Mouse (Mus musculus) CH12.LX (cell line): ENCODE measurements around the gene Gm32742.

Experiments used
- CHD2 ChIP-seq: IDR thresholded peaks from 2 replicates; pipeline ENCODE4 v1.6.1; 2011; ENCODE audit warnings: low read length, improper control_type of control experiment
- CTCF ChIP-seq, 2 experiments: IDR thresholded peaks in 1 of 2; conservative IDR thresholded peaks in 1 of 2; 2 replicates each; pipeline ENCODE4 v1.5.1; 2011 to 2012; ENCODE audit warnings: low read depth in 2 of 2, low read length in 2 of 2, improper control_type of control experiment in 1 of 2, inconsistent platforms in 1 of 2, mild to moderate bottlenecking in 1 of 2, moderate library complexity in 1 of 2
- EP300 ChIP-seq: IDR thresholded peaks from 2 replicates; pipeline ENCODE4 v1.6.1; 2011; ENCODE audit warnings: low read length, improper control_type of control experiment
- KAT2A ChIP-seq: IDR thresholded peaks from 2 replicates; pipeline ENCODE4 v1.6.1; 2012; ENCODE audit warnings: low read length, improper control_type of control experiment, inconsistent platforms; ENCODE audit not compliant: insufficient replicate concordance
- MAX ChIP-seq: IDR thresholded peaks from 2 replicates; pipeline ENCODE4 v1.6.1; 2011; ENCODE audit warnings: low read length, improper control_type of control experiment
- NRF1 ChIP-seq: IDR thresholded peaks from 2 replicates; pipeline ENCODE4 v1.6.1; 2014; ENCODE audit warnings: low read depth, mild to moderate bottlenecking, inconsistent platforms, low read length, improper control_type of control experiment, moderate library complexity
- POLR2A ChIP-seq: IDR thresholded peaks from 2 replicates; pipeline ENCODE4 v1.6.1; 2011; ENCODE audit warnings: low read depth, mild to moderate bottlenecking, improper control_type of control experiment, low read length
- SIN3A ChIP-seq: IDR thresholded peaks from 2 replicates; pipeline ENCODE4 v1.6.1; 2012; ENCODE audit warnings: low read length, improper control_type of control experiment, inconsistent platforms
- USF2 ChIP-seq: conservative IDR thresholded peaks from 2 replicates; pipeline ENCODE4 v1.6.1; 2011; ENCODE audit warnings: low read depth, low read length, improper control_type of control experiment
- ZC3H11A ChIP-seq: IDR thresholded peaks from 2 replicates; pipeline ENCODE4 v1.6.1; 2012; ENCODE audit warnings: low read depth, mild to moderate bottlenecking, inconsistent platforms, low read length, improper control_type of control experiment
- ZMIZ1 ChIP-seq: IDR thresholded peaks from 2 replicates; pipeline ENCODE4 v1.6.1; 2012; ENCODE audit warnings: low read depth, mild to moderate bottlenecking, inconsistent platforms, low read length, improper control_type of control experiment
- ZNF384 ChIP-seq: IDR thresholded peaks from 2 replicates; pipeline ENCODE4 v1.6.1; 2012; ENCODE audit warnings: low read depth, low read length, improper control_type of control experiment, inconsistent platforms

GRCm38 (mm10) chr9:51137432-51137831 lies 27.9 kb downstream of the Gm32742 start:
- TF ChIP-seq CHD2 (no peak), ZNF384 (no peak), POLR2A (no peak), EP300 (no peak), SIN3A (no peak), KAT2A (no peak), ZC3H11A (no peak), USF2 (no peak), NRF1 (no peak), CTCF (conservative IDR thresholded peaks at IDR 0.05 in 1 of 2, IDR thresholded peaks at IDR 0.05 in 1 of 2; ENCODE audit: low read depth in 2 of 2, low read length in 2 of 2) (no peak), ZMIZ1 (no peak), MAX (no peak)
